Mouse (Mus musculus) heart, embryonic 11.5 days (tissue): ENCODE results near the gene Plpp7. TPM values are rescaled to one million over a fixed set of nuclear protein-coding genes. Genes with fewer than 3 reads are reported as not detected.
A peak's percentile ranks its signal among the peaks of the same experiment; 100 is the strongest.

Experiments used
- ATAC-seq: fragments of 200-750 bp; cut with Nextera tagmentation; replicated peaks from 2 replicates; pipeline ENCODE4 v1.8.0; 2017; ENCODE audit warnings: moderate library complexity; ENCODE audit not compliant: insufficient number of reproducible peaks, low FRiP score, low TSS enrichment
- H3K27ac ChIP-seq: fragments of 300-500 bp; sonication (generic); 2 replicates; pipeline ENCODE4 v1.5.1; 2014; ENCODE audit warnings: mild to moderate bottlenecking, low read depth, low read length
- H3K27me3 ChIP-seq: fragments of 300-500 bp; sonication (generic); 2 replicates; pipeline ENCODE4 v1.6.1; 2014; ENCODE audit warnings: mild to moderate bottlenecking, low read length, mixed read lengths; ENCODE audit not compliant: control insufficient read depth, insufficient read depth
- H3K36me3 ChIP-seq: fragments of 300-500 bp; sonication (generic); 2 replicates; pipeline ENCODE4 v1.6.1; 2014; ENCODE audit warnings: mild to moderate bottlenecking, low read length, moderate library complexity, mixed read lengths; ENCODE audit not compliant: control insufficient read depth, insufficient read depth
- H3K4me1 ChIP-seq: fragments of 300-500 bp; sonication (generic); 2 replicates; pipeline ENCODE4 v1.6.1; 2014; ENCODE audit warnings: low read length; ENCODE audit not compliant: control insufficient read depth, insufficient read depth
- H3K4me2 ChIP-seq: fragments of 300-500 bp; sonication (generic); 2 replicates; pipeline ENCODE4 v1.6.1; 2014; ENCODE audit warnings: mild to moderate bottlenecking, moderate library complexity
- H3K4me3 ChIP-seq: fragments of 300-500 bp; sonication (generic); 2 replicates; pipeline ENCODE4 v1.5.1; 2014; ENCODE audit warnings: low read depth, low read length
- H3K9ac ChIP-seq: fragments of 300-500 bp; sonication (generic); 2 replicates; pipeline ENCODE4 v1.6.1; 2014; ENCODE audit warnings: mild to moderate bottlenecking, low read depth, low read length, moderate library complexity
- H3K9me3 ChIP-seq: fragments of 300-500 bp; sonication (generic); replicated peaks from 2 replicates; pipeline ENCODE4 v1.6.1; 2016; ENCODE audit warnings: low read length; ENCODE audit not compliant: control insufficient read depth
- WGBS: fragments of 180-500 bp; shearing (Covaris S2); extraction: QIAGEN DNeasy Blood & Tissue Kit; methylation state at CpG from one replicate; pipeline ENCODE4 v1.1.7; 2014; ENCODE audit not compliant: insufficient replicate concordance; 5-methylcytosine and 5-hydroxymethylcytosine counted together
- polyA plus RNA-seq: library from polyadenylated mRNA; unstranded; fragments of >200 nt; fragmentation: Nextera tagmentation; extraction: Ambion mirVana; gene quantifications from 2 replicates; pipeline ENCODE4 v1.2.1, GENCODE M21; 2014

Plpp7 gene
- polyA plus RNA-seq, 1 experiment from 2014 or later, result 10.0 TPM

- Histone ChIP-seq H3K4me3 (peak overlapping the region; percentile 46), H3K27me3 (no peaks in the 10 kb centered on the region), H3K9me3 (no peaks in the 10 kb centered on the region), H3K4me1 (peaks cover 11% of the 10 kb centered on the region), H3K9ac (peak overlapping the region; percentile 71), H3K27ac (no peak overlapping the region), H3K4me2 (peak overlapping the region; percentile 80), H3K36me3 (peaks cover 4% of the 10 kb centered on the region; the same call in 1 of the 2 replicates)
- WGBS, result 84% methylated on average over 10 of the region's 10 CpGs
- no peak for ATAC-seq
Observed at GRCm38 (mm10) chr2:32096122-32096420, 743 bp downstream of the Plpp7 start.

GRCm38 (mm10) chr2:32102944-32103343 is 7.6 kb downstream of the Plpp7 start:
- Histone ChIP-seq H3K27ac (no peak overlapping the region), H3K4me1 (peaks cover 31% of the 10 kb centered on the region), H3K4me3 (no peak overlapping the region), H3K4me2 (no peak overlapping the region), H3K36me3 (peaks cover 4% of the 10 kb centered on the region; the same call in 1 of the 2 replicates), H3K9me3 (no peaks in the 10 kb centered on the region), H3K9ac (no peak overlapping the region), H3K27me3 (no peaks in the 10 kb centered on the region)
- 62% methylated on average over 5 of the region's 5 CpGs for WGBS
- no peak for ATAC-seq

GRCm38 (mm10) chr2:32103557-32103956 is 8.2 kb downstream of the Plpp7 start:
- 72% methylated on average over 7 of the region's 7 CpGs for WGBS
- Histone ChIP-seq H3K4me1 (peaks cover 31% of the 10 kb centered on the region), H3K4me2 (no peak overlapping the region), H3K27me3 (no peaks in the 10 kb centered on the region), H3K36me3 (peaks cover 4% of the 10 kb centered on the region; the same call in 1 of the 2 replicates), H3K27ac (no peak overlapping the region), H3K9ac (no peak overlapping the region), H3K4me3 (no peak overlapping the region), H3K9me3 (no peaks in the 10 kb centered on the region)
- ATAC-seq, result no peak

GRCm38 (mm10) chr2:32104122-32104521 is 8.8 kb downstream of the Plpp7 start:
- Histone ChIP-seq H3K4me2 (no peak overlapping the region; the same call in 1 of the 2 replicates), H3K4me1 (peaks cover 31% of the 10 kb centered on the region), H3K9ac (no peak overlapping the region), H3K36me3 (peaks cover 4% of the 10 kb centered on the region; the same call in 1 of the 2 replicates), H3K27me3 (no peaks in the 10 kb centered on the region), H3K9me3 (no peaks in the 10 kb centered on the region), H3K4me3 (no peak overlapping the region), H3K27ac (peak overlapping the region; percentile 86; the same call in 1 of the 2 replicates)
- no peak for ATAC-seq
- 80% methylated on average over 7 of the region's 7 CpGs for WGBS

GRCm38 (mm10) chr2:32105117-32105913 is 10.0 kb downstream of the Plpp7 start:
- peak overlapping the region; percentile 52; the same call in 1 of the 2 replicates for H3K9ac ChIP-seq

GRCm38 (mm10) chr2:32105930-32106329 is 10.6 kb downstream of the Plpp7 start:
- WGBS, result 76% methylated on average over 7 of the region's 7 CpGs
- Histone ChIP-seq H3K4me1 (peaks cover 34% of the 10 kb centered on the region), H3K36me3 (no peaks in the 10 kb centered on the region; the same call in 1 of the 2 replicates), H3K27ac (peak overlapping the region; percentile 86), H3K9me3 (no peaks in the 10 kb centered on the region), H3K9ac (peak overlapping the region; percentile 52; the same call in 1 of the 2 replicates), H3K4me2 (no peak overlapping the region), H3K4me3 (no peak overlapping the region), H3K27me3 (no peaks in the 10 kb centered on the region)
- no peak for ATAC-seq

More at GRCm38 (mm10) chr2:32105117-32105913, 10.0 kb downstream of the Plpp7 start:
- Histone ChIP-seq H3K4me3 (no peak overlapping the region), H3K9me3 (no peaks in the 10 kb centered on the region), H3K27me3 (no peaks in the 10 kb centered on the region), H3K4me2 (peak overlapping the region; percentile 19), H3K4me1 (peaks cover 31% of the 10 kb centered on the region), H3K27ac (peak overlapping the region; percentile 86), H3K36me3 (peaks cover 4% of the 10 kb centered on the region; the same call in 1 of the 2 replicates)
- WGBS, result 51% methylated on average over 16 of the region's 16 CpGs
- ATAC-seq, result no peak

- Histone ChIP-seq H3K4me3 (no peak overlapping the region), H3K9ac (no peak overlapping the region), H3K36me3 (no peaks in the 10 kb centered on the region; the same call in 1 of the 2 replicates), H3K27ac (no peak overlapping the region), H3K9me3 (no peaks in the 10 kb centered on the region), H3K4me1 (peaks cover 6% of the 10 kb centered on the region), H3K27me3 (no peaks in the 10 kb centered on the region), H3K4me2 (no peak overlapping the region)
- ATAC-seq, result no peak
- 100% methylated on average over 1 of the region's 1 CpGs for WGBS
Observed at GRCm38 (mm10) chr2:32111268-32111667, 15.9 kb downstream of the Plpp7 start.

GRCm38 (mm10) chr2:32112548-32112947 is 17.2 kb downstream of the Plpp7 start:
- Histone ChIP-seq H3K27ac (no peak overlapping the region), H3K36me3 (no peaks in the 10 kb centered on the region; the same call in 1 of the 2 replicates), H3K27me3 (no peaks in the 10 kb centered on the region), H3K9me3 (no peaks in the 10 kb centered on the region), H3K4me1 (peaks cover 4% of the 10 kb centered on the region; the same call in 1 of the 2 replicates), H3K4me2 (no peak overlapping the region), H3K9ac (no peak overlapping the region), H3K4me3 (no peak overlapping the region)
- WGBS, result 71% methylated on average over 2 of the region's 2 CpGs
- ATAC-seq, result no peak
